Mouse (Mus musculus) G1E (cell line): Measurements from ENCODE around the gene C530008M17Rik. TPM values are rescaled to one million over a fixed set of nuclear protein-coding genes. Genes with fewer than 3 reads are reported as not detected.

Source experiments
- ATAC-seq: 2 replicates; pipeline ENCODE4 v1.8.0; 2016; ENCODE audit warnings: mild to moderate bottlenecking; ENCODE audit not compliant: insufficient number of reproducible peaks, poor library complexity, low FRiP score, severe bottlenecking; ENCODE audit errors: extremely low read depth
- DNase-seq: peaks from one replicate; pipeline ENCODE4 v3.0.0; 2012; ENCODE audit warnings: low spot score
- H3K27me3 ChIP-seq: 2 replicates; pipeline ENCODE4 v1.6.1; 2012; ENCODE audit warnings: mild to moderate bottlenecking, low read length, inconsistent platforms; ENCODE audit not compliant: insufficient read depth
- H3K36me3 ChIP-seq: replicated peaks from 2 replicates; pipeline ENCODE3; 2012; ENCODE audit warnings: mild to moderate bottlenecking, inconsistent platforms
- H3K4me1 ChIP-seq: 2 replicates; pipeline ENCODE4 v1.6.1; 2012; ENCODE audit warnings: low read depth, low read length, inconsistent platforms, mixed read lengths; ENCODE audit not compliant: insufficient read depth
- H3K4me3 ChIP-seq: 2 replicates; pipeline ENCODE4 v1.5.1; 2012; ENCODE audit warnings: low read depth, mild to moderate bottlenecking, inconsistent platforms, low read length, moderate library complexity, mixed read lengths
- H3K9me3 ChIP-seq: replicated peaks from 2 replicates; pipeline ENCODE4 v1.6.1; 2012; ENCODE audit warnings: inconsistent platforms
- CTCF ChIP-seq: IDR thresholded peaks from 2 replicates; pipeline ENCODE4 v1.5.1; 2012; ENCODE audit warnings: low read depth, low read length, inconsistent platforms, mixed read lengths
- GATA1 ChIP-seq: IDR thresholded peaks from 2 replicates; pipeline ENCODE4 v1.6.1; 2012; ENCODE audit warnings: borderline replicate concordance, low read length, inconsistent platforms, mixed read lengths
- GATA2 ChIP-seq: IDR thresholded peaks from 2 replicates; pipeline ENCODE4 v1.6.1; 2012; ENCODE audit warnings: low read depth, low read length, inconsistent platforms, borderline replicate concordance
- POLR2AphosphoS5 ChIP-seq: IDR thresholded peaks from 2 replicates; pipeline ENCODE4 v1.6.1; 2012; ENCODE audit warnings: low read depth, low read length, inconsistent platforms; ENCODE audit not compliant: insufficient replicate concordance
- TAL1 ChIP-seq: conservative IDR thresholded peaks from 2 replicates; pipeline ENCODE4 v1.6.1; 2012; ENCODE audit warnings: low read depth, low read length, inconsistent platforms, mixed read lengths
- polyA plus RNA-seq: library from polyadenylated mRNA; stranded (reverse); fragments of >175 nt; gene quantifications from 2 replicates; pipeline ENCODE4 v1.2.3, GENCODE M21; 2012
- total RNA-seq, 2 experiments: library from RNA; stranded (forward) in 1 of 2; stranded (reverse) in 1 of 2; fragments of 200-1000 nt in 1 of 2; fragments of >200 nt in 1 of 2; fragmentation: Nextera tagmentation in 1 of 2; gene quantifications; 2 replicates each; pipeline ENCODE4 v1.2.3; 2014 to 2017

C530008M17Rik gene
- total and polyA plus RNA-seq, 3 experiments, result 7.3 to 41.5 (median 25.1) TPM

DNA sequence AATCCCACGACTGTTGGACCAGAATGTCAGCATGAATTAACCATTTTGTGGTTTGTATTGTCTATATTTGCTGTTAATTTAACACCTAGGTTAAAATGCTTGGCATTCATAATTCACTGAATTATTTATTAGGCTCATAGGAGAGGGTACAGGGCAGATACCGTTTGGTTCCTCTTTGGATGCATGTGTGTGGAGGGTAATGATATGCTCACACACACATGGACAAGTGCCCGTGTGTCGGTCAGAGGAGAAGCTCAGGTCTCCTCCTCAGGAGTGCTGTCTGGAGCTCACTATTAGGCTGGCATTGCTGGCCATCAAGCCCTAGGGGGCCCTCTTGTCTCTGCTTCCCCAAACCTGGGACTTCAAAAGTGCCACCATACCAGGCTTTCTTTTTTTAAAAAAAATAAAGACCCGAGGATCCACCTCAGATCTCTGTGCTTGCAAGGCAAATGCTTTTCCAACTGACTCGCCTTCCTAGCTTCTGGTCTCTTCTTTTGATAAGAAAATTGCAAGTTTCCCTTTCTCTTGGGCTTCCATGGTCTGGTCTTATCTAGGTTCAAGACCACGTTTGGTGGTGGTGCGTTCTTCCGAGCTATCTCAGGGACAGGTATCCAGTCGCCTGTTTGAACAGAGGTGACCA lies 31.8 kb downstream of the C530008M17Rik start:
- DNase-seq (no peak), ATAC-seq (no peak)
- Histone ChIP-seq H3K27me3 (no peaks in the 10 kb centered on the region), H3K4me1 (peaks cover 16% of the 10 kb centered on the region), H3K9me3 (no peaks in the 10 kb centered on the region), H3K4me3 (no peak overlapping the region), H3K36me3 (peaks cover 36% of the 10 kb centered on the region)
- no peak for TF ChIP-seq GATA1
- no peak for TF ChIP-seq POLR2AphosphoS5
- no peak for TF ChIP-seq GATA2
- no peak for TF ChIP-seq TAL1

DNA sequence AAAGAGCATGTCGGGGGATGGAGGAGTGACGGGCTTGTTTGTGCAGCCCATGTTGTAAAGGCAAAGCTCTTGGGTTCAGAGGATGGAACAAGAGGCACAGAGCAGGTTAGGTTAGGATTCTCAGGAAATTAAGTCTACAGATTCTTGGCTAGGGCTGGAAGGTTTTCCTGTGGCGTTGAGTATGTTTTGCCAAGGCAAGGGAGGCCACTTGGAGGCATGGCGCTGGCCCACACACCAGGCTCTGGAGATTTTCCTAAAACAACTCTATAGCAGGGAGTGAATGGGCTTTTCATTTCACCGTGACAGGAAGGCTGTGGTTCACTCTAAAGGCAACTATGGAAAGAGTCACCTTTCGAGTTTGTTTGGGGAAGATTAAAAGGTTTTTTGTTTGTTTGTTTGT lies 32.3 kb downstream of the C530008M17Rik start:
- Histone ChIP-seq H3K9me3 (no peaks in the 10 kb centered on the region), H3K27me3 (no peaks in the 10 kb centered on the region), H3K4me1 (peaks cover 16% of the 10 kb centered on the region), H3K4me3 (no peak overlapping the region), H3K36me3 (peaks cover 39% of the 10 kb centered on the region)
- ATAC-seq (no peak), DNase-seq (no peak)
- TF ChIP-seq GATA1 (no peak), CTCF (no peak), GATA2 (no peak), TAL1 (no peak)

DNA sequence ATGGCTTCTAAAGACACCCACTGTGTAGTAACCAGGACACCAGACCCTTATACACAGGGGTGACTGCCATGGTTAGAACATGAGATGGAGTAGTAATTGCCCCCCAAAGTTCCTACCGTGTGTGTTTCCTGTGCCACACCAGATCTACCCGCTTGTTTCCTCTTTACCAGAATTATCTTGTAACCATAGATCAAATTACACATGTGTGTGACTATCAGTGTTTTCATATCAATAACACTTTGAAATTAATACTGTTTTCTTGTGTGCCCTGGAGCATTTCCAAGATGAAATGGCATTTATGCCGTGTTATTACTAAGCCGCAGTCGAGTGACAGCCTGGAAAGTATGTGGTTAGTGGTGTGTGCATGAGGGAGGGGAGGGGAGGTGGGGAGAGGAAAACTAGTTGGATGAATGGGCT lies 33.9 kb downstream of the C530008M17Rik start:
- H3K27me3 ChIP-seq, result no peaks in the 10 kb centered on the region
- ATAC-seq (no peak), DNase-seq (no peak)
- no peak for TF ChIP-seq CTCF
- no peak for TF ChIP-seq GATA1
- no peak for TF ChIP-seq TAL1
- no peak for TF ChIP-seq POLR2AphosphoS5
- no peak for TF ChIP-seq GATA2
- H3K36me3 ChIP-seq, result peaks cover 47% of the 10 kb centered on the region
- H3K4me1 ChIP-seq, result peaks cover 13% of the 10 kb centered on the region
- H3K9me3 ChIP-seq, result peaks cover 8% of the 10 kb centered on the region
- H3K4me3 ChIP-seq, result no peak overlapping the region

DNA sequence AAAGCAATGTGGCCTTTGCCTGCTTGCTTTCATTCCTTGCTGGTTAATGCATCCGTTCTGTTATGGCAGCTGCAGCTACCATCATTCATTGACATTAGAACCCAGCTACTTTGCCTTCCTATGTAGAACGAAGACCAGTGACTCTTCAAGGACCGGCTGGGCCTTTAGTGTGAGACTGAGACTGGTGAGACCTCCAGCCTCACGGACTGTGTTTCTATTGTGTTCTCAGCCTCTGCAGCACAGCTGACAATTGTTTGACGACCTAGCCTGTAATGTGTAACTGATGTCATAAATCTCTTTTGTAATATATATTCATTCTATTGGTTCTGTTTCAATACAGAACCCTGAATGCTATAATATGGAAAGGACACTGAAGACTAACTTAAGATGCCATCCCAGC lies 34.9 kb downstream of the C530008M17Rik start:
- Histone ChIP-seq H3K27me3 (no peaks in the 10 kb centered on the region), H3K4me1 (peaks cover 9% of the 10 kb centered on the region), H3K36me3 (peaks cover 54% of the 10 kb centered on the region), H3K4me3 (no peak overlapping the region), H3K9me3 (peaks cover 14% of the 10 kb centered on the region)
- no peak for ATAC-seq
- DNase-seq, result no peak
- TF ChIP-seq TAL1, result no peak

DNA sequence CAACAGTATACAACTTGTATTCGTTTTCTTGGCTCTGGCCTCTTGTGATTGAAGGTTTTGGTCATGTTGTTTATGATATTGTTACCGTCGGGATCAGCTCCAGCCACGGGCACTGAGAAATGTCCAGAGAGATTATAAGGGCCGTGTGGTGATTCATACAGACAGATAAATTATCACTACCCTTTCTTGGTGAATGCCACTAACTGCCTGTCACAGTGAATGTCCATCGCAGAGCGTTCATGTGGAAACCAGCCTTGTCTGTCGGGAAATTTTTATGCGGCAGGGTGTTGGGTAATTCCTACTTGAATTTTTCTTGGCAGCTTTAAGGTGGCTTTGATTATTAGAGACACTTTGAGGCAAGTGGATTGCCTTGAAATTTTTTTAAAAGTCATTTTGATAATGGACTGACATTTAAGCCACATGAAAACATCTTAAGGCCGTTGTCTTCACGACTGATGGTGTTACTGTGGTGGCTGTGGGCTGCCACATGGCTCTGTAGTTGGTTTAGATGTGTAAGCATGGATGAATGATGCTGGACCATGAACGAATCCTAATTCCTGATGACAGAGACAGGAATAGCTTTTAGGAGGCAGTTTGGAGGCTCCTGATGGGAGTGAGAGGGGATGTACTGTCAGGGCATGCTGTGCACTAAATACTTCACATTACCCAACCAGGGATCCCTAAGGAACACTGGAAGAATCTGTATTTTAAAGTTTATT lies 35.6 kb downstream of the C530008M17Rik start:
- peaks cover 53% of the 10 kb centered on the region for H3K36me3 ChIP-seq
- ATAC-seq, result no peak
- no peak for DNase-seq
- H3K4me1 ChIP-seq, result peaks cover 9% of the 10 kb centered on the region
- no peak overlapping the region for H3K4me3 ChIP-seq
- no peaks in the 10 kb centered on the region for H3K27me3 ChIP-seq
- TF ChIP-seq POLR2AphosphoS5 (no peak), GATA1 (no peak), GATA2 (no peak), TAL1 (no peak), CTCF (no peak)
- peaks cover 14% of the 10 kb centered on the region for H3K9me3 ChIP-seq

DNA sequence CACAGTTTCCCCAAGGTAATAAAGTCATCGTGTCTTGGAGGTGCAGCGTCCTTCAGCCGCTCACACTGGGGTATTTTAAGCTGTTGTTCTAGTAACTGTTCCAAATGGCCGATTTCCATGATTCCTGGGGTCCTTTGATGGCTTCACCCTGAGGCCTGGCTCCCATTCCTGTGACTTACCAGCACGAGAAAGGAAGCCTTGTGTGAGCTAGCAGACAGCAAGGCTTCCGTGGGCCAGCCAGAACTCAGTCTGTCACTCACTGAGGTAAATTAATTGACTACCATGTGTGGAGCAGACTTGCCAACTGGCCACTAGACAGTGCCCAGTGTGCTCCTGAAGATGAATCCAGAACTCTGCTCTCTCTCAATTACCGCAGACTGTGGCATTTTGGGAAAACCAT lies 41.2 kb downstream of the C530008M17Rik start:
- no peak for DNase-seq
- Histone ChIP-seq H3K4me1 (peaks cover 8% of the 10 kb centered on the region), H3K27me3 (no peaks in the 10 kb centered on the region), H3K36me3 (peaks cover 56% of the 10 kb centered on the region), H3K9me3 (peaks cover 14% of the 10 kb centered on the region), H3K4me3 (no peak overlapping the region)
- no peak for ATAC-seq
- no peak for TF ChIP-seq TAL1
- TF ChIP-seq POLR2AphosphoS5, result no peak
- TF ChIP-seq CTCF, result no peak
- no peak for TF ChIP-seq GATA2
- TF ChIP-seq GATA1, result no peak
